9 mouse cellular contexts compared by ENCODE assay signal in genomic region chr7:111069439-111070166, GRCm38 (mm10). TPM values are rescaled to one million over a fixed set of nuclear protein-coding genes. Genes with fewer than 3 reads are reported as not detected.
DNase-seq lines count a peak whose midpoint lies in the region; ATAC-seq and TF ChIP-seq lines count a peak whose summit lies in the region.
"Had no signal": no experiment of that assay in that cellular context is flagged by ENCODE, and none has a peak within 500 bp of the region (broad histone marks: within the 10 kb centered on the region; RNA-seq: fewer than 3 reads in every experiment).

No protein-coding gene starts in this region.

- in situ Hi-C loops in ES-E14 (cut with MboI; ENCODE audit: low sequenced_read_pairs in 2 of 2, unreplicated experiment in 2 of 2), result no loop called here

- peaks cover 4% of the 10 kb centered on the region for H3K79me2 ChIP-seq in myocyte (ENCODE audit: control insufficient read depth, insufficient read depth)

- WGBS in hindbrain, embryonic 11.5 days, result 92% methylated on average over 7 of the region's 7 CpGs
- WGBS in hindbrain, embryonic 16.5 days, result 89% methylated on average over 7 of the region's 7 CpGs

- H3K9me3 ChIP-seq in hindbrain, embryonic 11.5 days (ENCODE audit: control insufficient read depth, low read length), result peaks cover 8% of the 10 kb centered on the region
- peaks cover 9% of the 10 kb centered on the region for H3K9me3 ChIP-seq in hindbrain, embryonic 16.5 days (ENCODE audit: control insufficient read depth, low read length)
- H3K9me3 ChIP-seq in ES-E14 (ENCODE audit: control insufficient read depth, insufficient read depth, low read depth, low read length), result no peaks in the 10 kb centered on the region

- ATAC-seq in hindbrain, embryonic 11.5 days (ENCODE audit: low FRiP score), result no peak
- ATAC-seq in hindbrain, embryonic 16.5 days, result no peak
- peak; percentile 41 for ATAC-seq in granulocyte monocyte progenitor cell, adult 5-6 weeks (replicated peaks; ENCODE audit: poor library complexity, severe bottlenecking)
- ATAC-seq in monocyte, adult 5-6 weeks (replicated peaks; ENCODE audit: insufficient number of reproducible peaks, low FRiP score, low TSS enrichment, poor library complexity, severe bottlenecking), result no peak

- no peak overlapping the region for H3K4me2 ChIP-seq in hindbrain, embryonic 11.5 days (replicated peaks; ENCODE audit: low read depth, low read length)
- H3K4me2 ChIP-seq in hindbrain, embryonic 16.5 days (ENCODE audit: low read length), result no peak overlapping the region
- no peak overlapping the region for H3K4me2 ChIP-seq in myocyte (ENCODE audit: low read depth)

- TF ChIP-seq POLR2A in myocyte (IDR thresholded peaks at IDR 0.05; ENCODE audit: insufficient read length, low read depth), result no peak

- no peak overlapping the region for H3K4me3 ChIP-seq in hindbrain, embryonic 11.5 days (ENCODE audit: low read depth, low read length)
- H3K4me3 ChIP-seq in hindbrain, embryonic 16.5 days (ENCODE audit: low read length), result no peak overlapping the region
- H3K4me3 ChIP-seq in ES-E14 (ENCODE audit: insufficient read depth in 1 of 2, low read depth in 1 of 2, low read length in 2 of 2, poor library complexity in 1 of 2, severe bottlenecking in 1 of 2) (no peak overlapping the region), myocyte (no peak overlapping the region)

- no peak overlapping the region for H3K27ac ChIP-seq in hindbrain, embryonic 11.5 days (ENCODE audit: low read depth, low read length)
- H3K27ac ChIP-seq in hindbrain, embryonic 16.5 days (ENCODE audit: low read depth, low read length), result no peak overlapping the region
- no peak overlapping the region for H3K27ac ChIP-seq in ES-E14 (ENCODE audit: insufficient read depth, low read depth, low read length, poor library complexity, severe bottlenecking)

- H3K36me3 ChIP-seq in hindbrain, embryonic 11.5 days (ENCODE audit: control insufficient read depth, insufficient read depth, low read length), result peaks cover 37% of the 10 kb centered on the region
- peaks cover 47% of the 10 kb centered on the region for H3K36me3 ChIP-seq in hindbrain, embryonic 16.5 days (ENCODE audit: control insufficient read depth, insufficient read depth, low read length)
- peaks cover 34% of the 10 kb centered on the region for H3K36me3 ChIP-seq in ES-E14 (ENCODE audit: control insufficient read depth, insufficient read depth, low read length, poor library complexity, severe bottlenecking)
- H3K36me3 ChIP-seq in myocyte (ENCODE audit: control insufficient read depth, insufficient read depth), result peaks cover 71% of the 10 kb centered on the region

- no peaks in the 10 kb centered on the region for H3K27me3 ChIP-seq in hindbrain, embryonic 11.5 days (ENCODE audit: control insufficient read depth, insufficient read depth, low read length)
- H3K27me3 ChIP-seq in hindbrain, embryonic 16.5 days (replicated peaks; ENCODE audit: control insufficient read depth, insufficient read depth, low read length), result no peaks in the 10 kb centered on the region
- H3K27me3 ChIP-seq in myocyte (ENCODE audit: control insufficient read depth, insufficient read depth, insufficient read length), result no peaks in the 10 kb centered on the region

- H3K9ac ChIP-seq in hindbrain, embryonic 11.5 days (ENCODE audit: low read depth, low read length), result no peak overlapping the region
- no peak overlapping the region for H3K9ac ChIP-seq in hindbrain, embryonic 16.5 days (ENCODE audit: low read depth, low read length)
- no peak overlapping the region for H3K9ac ChIP-seq in ES-E14 (ENCODE audit: insufficient read depth, low read depth, low read length, poor library complexity, severe bottlenecking)

- H3K4me1 ChIP-seq in hindbrain, embryonic 11.5 days (replicated peaks; ENCODE audit: control insufficient read depth, insufficient read depth, low read length), result no peaks in the 10 kb centered on the region
- H3K4me1 ChIP-seq in hindbrain, embryonic 16.5 days (ENCODE audit: control insufficient read depth, insufficient read depth, low read depth, low read length), result no peaks in the 10 kb centered on the region; the same call in 1 of the 2 replicates
- no peaks in the 10 kb centered on the region for H3K4me1 ChIP-seq in ES-E14 (ENCODE audit: control insufficient read depth in 2 of 2, insufficient read depth in 2 of 2, low read length in 2 of 2, poor library complexity in 1 of 2)

- H3ac ChIP-seq in myocyte (ENCODE audit: control insufficient read depth, insufficient read length), result no peak overlapping the region

- peak; percentile 37 for DNase-seq in hindbrain, embryonic 11.5 days (ENCODE audit: low spot score)
- DNase-seq in ES-E14 (ENCODE audit: low read depth, low spot score), result no peak
- DNase-seq in thymus, postnatal 14 days, result no peak
- DNase-seq in urinary bladder, adult 18-20 months (ENCODE audit: low spot score in 2 of 2), result no peak
- DNase-seq: adrenal gland, adult 8-10 months had no signal

TF ChIP-seq in ES-E14, 5 proteins besides CTCF, POLR2A, EP300 and RAD21:
- TF ChIP-seq CHD2 (IDR thresholded peaks at IDR 0.05; ENCODE audit: low read depth, low read length), result peak; percentile 40; the same call in 1 of the 2 replicates
- TF ChIP-seq MAFK (IDR thresholded peaks at IDR 0.05; ENCODE audit: insufficient read depth, low read depth, low read length), result no peak

TF ChIP-seq in myocyte, 11 proteins besides CTCF, POLR2A, EP300 and RAD21:
- peak; percentile 78 for TF ChIP-seq POLR2AphosphoS2 (IDR thresholded peaks at IDR 0.05; ENCODE audit: insufficient read length, low read depth)
- TF ChIP-seq USF1 (IDR thresholded peaks at IDR 0.05; ENCODE audit: low read depth), result no peak

RNA-seq across cellular contexts. Expression of gene Eif4g2, which starts 13.2 kb away (rescaled TPM):
- 1,716 and 2,020 TPM in 2 replicates for polyA plus RNA-seq in hindbrain, embryonic 11.5 days (2014; fragmentation: Nextera tagmentation; extraction: Ambion mirVana)
- 893 and 1,080 TPM in 2 replicates for polyA plus RNA-seq in hindbrain, embryonic 16.5 days (2015; fragmentation: Nextera tagmentation; extraction: Ambion mirVana)
- 494 and 627 TPM in 2 replicates for total RNA-seq in ES-E14 (2012; rRNA removed)
- total RNA-seq in granulocyte monocyte progenitor cell, adult 5-6 weeks (2014; fragmentation: Nextera tagmentation), result 608 and 609 TPM in 2 replicates
- 735 and 956 TPM in 2 replicates for total RNA-seq in granulocyte monocyte progenitor cell, adult 5-6 weeks (2017)
- polyA plus RNA-seq in myocyte (2012; fragmentation: generic; extraction: Trizol), result 408 TPM
- total RNA-seq in monocyte, adult 5-6 weeks (2017), result 604 to 1,278 TPM (median 709 TPM) in 3 replicates

RNA-seq across cellular contexts. Expression of gene Ctr9, which starts 40.9 kb away (rescaled TPM):
- 79.3 and 91.2 TPM in 2 replicates for polyA plus RNA-seq in hindbrain, embryonic 11.5 days (2014; fragmentation: Nextera tagmentation; extraction: Ambion mirVana)
- 63.7 and 72.1 TPM in 2 replicates for polyA plus RNA-seq in hindbrain, embryonic 16.5 days (2015; fragmentation: Nextera tagmentation; extraction: Ambion mirVana)
- 54.9 and 71.9 TPM in 2 replicates for total RNA-seq in ES-E14 (2012; rRNA removed)
- 56.3 and 61.6 TPM in 2 replicates for total RNA-seq in granulocyte monocyte progenitor cell, adult 5-6 weeks (2014; fragmentation: Nextera tagmentation)
- total RNA-seq in granulocyte monocyte progenitor cell, adult 5-6 weeks (2017), result 67.6 and 78.4 TPM in 2 replicates
- polyA plus RNA-seq in myocyte (2012; fragmentation: generic; extraction: Trizol), result 16.5 TPM
- 45.3 to 55.4 TPM (median 55.0 TPM) in 3 replicates for total RNA-seq in monocyte, adult 5-6 weeks (2017)
